24 mouse cellular contexts compared by ENCODE assay signal in the genomic region with DNA sequence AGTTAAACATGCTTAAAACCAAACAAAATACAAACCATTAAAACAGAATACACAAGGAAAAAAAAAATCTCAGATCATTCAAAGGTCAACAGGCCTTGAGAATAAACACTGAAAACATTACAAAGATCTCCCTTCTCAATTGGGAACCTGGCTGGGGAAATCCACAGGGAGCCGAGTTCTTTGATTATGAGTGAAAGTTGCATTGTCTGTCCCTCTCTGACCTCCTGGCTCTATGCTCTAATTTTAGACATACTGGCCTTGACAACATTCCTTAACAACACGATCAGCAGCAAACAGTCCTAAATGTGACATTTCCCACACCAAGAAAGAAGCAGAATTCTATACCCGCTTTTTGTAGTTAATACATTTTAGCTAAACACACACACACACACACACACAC.
DNase-seq lines count a peak whose midpoint lies in the region; TF ChIP-seq lines count a peak whose summit lies in the region.
"Had no signal": no experiment of that assay in that cellular context is flagged by ENCODE, and none has a peak within 500 bp of the region (broad histone marks: within the 10 kb centered on the region; RNA-seq: fewer than 3 reads in every experiment).

No protein-coding gene starts in this region.

- H3K27ac ChIP-seq in gastrocnemius, adult 2 months, result peak overlapping the region; percentile 10; the same call in 1 of the 2 replicates
- H3K27ac ChIP-seq: embryonic facial prominence, embryonic 12.5 days; heart, embryonic 15.5 days; kidney, embryonic 15.5 days; liver, embryonic 12.5 days; neural tube, embryonic 12.5 days had no signal

- intact Hi-C loops in gastrocnemius, adult 2 months (cut with DNase I), result no loop called here

- H3K4me3 ChIP-seq in gastrocnemius, adult 2 months, result no peak overlapping the region
- H3K4me3 ChIP-seq: embryonic facial prominence, embryonic 12.5 days; heart, embryonic 15.5 days; kidney, embryonic 15.5 days; liver, embryonic 12.5 days; myocyte; neural tube, embryonic 12.5 days had no signal

- DNase-seq in adrenal gland, adult 2 months, result peak; percentile 26
- no peak for DNase-seq in adrenal gland, postnatal 4 days (ENCODE audit: low spot score in 2 of 2)
- DNase-seq in gastrocnemius, adult 2 months, result no peak
- DNase-seq in gastrocnemius, postnatal 4 days (ENCODE audit: low spot score in 2 of 2), result no peak
- DNase-seq in kidney, postnatal 14 days, result peak; percentile 3
- DNase-seq in kidney, postnatal 10 days, result no peak
- DNase-seq in retina, embryonic 14.5 days (ENCODE audit: low spot score), result peak; percentile 57
- no peak for DNase-seq in right cerebral cortex, postnatal 25 days
- DNase-seq: cerebellum, adult 18-20 months; cerebellum, postnatal 10 days; kidney, adult 18-20 months; kidney, postnatal 4 days; layer of hippocampus, postnatal 36 days; left cerebral cortex, postnatal 4 days; liver, postnatal 0 days; lung, postnatal 36 days; thymus, adult 18-20 months; thymus, postnatal 25 days had no signal

- TF ChIP-seq CTCF in gastrocnemius, adult 2 months (IDR thresholded peaks at IDR 0.05), result no peak

Comparison
In these comparisons a context has a peak if more than half of its experiments do, and no peak if none do; other contexts are left out.
1. DNase-seq: peak in adrenal gland, adult 2 months (single experiment), kidney, postnatal 14 days (single experiment) and retina, embryonic 14.5 days (single experiment); none in adrenal gland, postnatal 4 days (0 of 2), gastrocnemius, adult 2 months (single experiment), gastrocnemius, postnatal 4 days (0 of 2), kidney, postnatal 10 days (single experiment) and right cerebral cortex, postnatal 25 days (single experiment).